Mouse (Mus musculus) natural killer cell, adult 2 months (primary cell): Measurements from ENCODE around the gene Polk.

Experiments used
- DNase-seq, 2 experiments: peaks; one replicate each; pipeline ENCODE4 v3.0.0; 2022; ENCODE audit warnings: low spot score in 2 of 2

Gene Polk

DNA sequence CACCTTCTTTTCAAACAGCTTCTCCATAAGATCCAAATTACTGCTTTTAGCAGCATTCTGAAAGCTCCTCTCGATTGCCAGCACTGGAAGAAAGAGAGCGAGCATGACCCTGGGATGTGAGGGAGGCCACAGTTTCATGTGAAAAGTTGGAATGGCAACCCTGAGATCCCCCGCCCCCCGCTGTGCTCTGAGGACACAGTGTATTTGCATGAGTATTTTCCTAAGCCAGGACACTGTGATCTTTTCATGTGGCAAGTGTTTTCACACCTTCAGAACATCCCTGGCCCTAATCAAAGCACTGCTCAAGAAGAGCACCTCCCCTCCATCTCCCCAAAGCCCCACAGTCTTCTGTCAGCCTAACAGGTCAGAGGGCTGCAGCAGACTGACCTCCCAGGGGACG is 77.1 kb downstream of the Polk start:
- no peak for DNase-seq

DNA sequence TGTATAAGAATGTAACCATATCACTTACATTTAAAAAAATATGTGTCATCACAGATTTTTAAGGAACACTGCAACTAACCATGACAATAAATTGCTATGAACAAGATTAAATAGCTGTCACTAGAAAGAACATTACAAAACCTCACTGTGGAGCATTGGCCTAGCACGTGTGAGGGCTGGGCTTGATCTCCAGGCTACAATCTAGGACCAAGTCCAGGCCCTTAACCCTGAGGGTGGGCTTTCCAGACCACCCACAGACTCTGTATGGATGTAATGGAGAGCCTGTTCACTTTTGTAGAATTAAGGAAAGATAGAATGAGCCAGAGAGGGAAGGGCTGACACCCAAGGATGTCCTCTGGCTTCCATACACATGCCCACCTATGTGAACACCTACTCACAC is 79.7 kb downstream of the Polk start:
- DNase-seq: no peak

DNA sequence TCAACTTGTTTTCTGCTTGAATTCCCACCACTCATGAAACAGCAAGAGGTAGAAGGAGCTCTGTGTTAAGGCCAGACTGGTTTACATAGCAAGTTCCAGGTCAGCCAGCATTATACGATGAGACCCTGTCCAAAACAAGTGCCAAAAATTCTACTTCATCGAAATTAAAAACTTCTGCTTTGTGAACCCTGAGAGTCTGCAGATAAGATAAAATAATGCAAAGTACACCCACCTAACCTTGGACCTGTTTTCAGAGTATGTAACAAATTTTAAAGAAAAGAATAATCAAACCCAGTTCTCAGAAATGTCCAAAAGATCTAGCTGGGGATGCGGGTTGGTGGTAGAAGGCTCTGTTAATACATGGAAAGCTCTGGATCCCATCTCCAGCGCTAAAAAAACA is 83.8 kb downstream of the Polk start:
- no peak for DNase-seq

DNA sequence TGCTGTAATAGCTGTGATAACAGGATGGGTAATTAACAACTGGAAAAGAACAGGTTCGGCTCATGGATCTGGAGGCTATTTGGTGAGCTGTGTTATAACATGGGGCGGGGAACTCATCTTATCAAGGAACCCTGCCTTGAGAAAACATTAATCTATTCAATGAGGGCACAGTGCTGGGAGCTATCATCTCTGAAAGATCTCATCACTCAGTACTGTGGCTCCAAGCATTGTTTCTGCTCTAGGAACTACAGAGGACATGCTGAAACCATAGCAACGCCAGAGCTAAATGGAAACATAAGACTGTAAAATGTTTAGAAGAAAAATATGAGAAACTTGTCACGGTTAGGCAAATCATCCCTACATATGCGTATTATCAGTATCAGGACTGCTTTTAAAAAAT is 84.4 kb downstream of the Polk start:
- DNase-seq: no peak

DNA sequence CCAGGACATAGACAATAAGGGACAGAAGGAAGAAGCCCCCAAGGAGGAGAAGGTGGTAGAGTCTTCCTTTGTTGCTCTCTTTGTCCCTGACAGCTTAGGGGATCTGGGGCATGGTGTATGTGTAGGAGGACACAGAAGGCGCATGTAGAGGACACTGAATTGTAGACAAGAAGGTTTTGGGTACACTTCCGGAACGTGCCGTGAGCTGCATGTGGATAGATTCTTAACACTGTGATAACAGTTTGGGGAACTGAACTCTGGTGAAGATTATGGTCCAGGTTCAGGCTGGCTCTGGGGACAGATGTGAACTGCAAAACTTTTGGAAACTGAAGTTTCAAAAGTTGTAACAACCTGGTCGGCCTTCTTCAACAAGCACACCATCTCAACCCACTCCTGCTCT is 84.8 kb downstream of the Polk start:
- no peak for DNase-seq

DNA sequence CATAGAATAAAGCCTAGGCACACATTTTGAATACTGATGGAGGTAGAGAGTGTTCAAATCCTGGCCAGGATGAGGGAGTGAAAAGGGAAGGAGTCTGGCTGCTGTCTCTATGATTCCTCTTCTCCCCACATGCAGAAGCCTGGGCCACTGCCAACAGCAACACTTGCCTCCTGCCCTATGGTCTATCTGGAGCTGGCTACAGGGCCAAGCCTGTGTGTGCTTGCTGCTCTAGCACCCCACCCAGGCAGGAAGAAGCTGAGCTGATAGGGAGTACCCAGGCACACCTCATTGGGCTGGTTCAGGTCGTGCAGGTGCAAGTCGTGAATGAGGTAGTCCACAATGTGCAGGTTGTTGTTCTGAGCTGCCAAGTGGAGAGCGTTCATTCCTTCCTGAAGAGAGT is 88.1 kb downstream of the Polk start:
- no peak for DNase-seq

DNA sequence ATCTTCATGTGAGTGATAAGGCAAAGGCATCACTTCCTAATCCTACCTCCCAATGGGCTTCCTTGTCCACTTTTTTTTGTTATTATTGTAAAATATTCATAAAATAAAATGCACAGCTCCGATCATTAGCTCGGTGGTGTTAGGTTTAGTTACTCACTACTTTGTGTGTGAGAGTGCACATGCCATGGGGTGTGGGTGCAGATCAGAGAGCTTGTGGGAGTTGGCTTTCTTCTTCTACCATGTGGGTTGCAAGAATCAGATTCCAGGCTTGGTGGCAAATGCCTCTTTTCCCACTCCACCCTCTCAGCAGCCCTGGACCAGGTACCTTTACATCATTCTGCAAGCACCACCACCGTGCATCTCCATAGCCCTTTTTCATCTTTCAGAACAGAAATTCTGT is 89.8 kb downstream of the Polk start:
- no peak for DNase-seq

DNA sequence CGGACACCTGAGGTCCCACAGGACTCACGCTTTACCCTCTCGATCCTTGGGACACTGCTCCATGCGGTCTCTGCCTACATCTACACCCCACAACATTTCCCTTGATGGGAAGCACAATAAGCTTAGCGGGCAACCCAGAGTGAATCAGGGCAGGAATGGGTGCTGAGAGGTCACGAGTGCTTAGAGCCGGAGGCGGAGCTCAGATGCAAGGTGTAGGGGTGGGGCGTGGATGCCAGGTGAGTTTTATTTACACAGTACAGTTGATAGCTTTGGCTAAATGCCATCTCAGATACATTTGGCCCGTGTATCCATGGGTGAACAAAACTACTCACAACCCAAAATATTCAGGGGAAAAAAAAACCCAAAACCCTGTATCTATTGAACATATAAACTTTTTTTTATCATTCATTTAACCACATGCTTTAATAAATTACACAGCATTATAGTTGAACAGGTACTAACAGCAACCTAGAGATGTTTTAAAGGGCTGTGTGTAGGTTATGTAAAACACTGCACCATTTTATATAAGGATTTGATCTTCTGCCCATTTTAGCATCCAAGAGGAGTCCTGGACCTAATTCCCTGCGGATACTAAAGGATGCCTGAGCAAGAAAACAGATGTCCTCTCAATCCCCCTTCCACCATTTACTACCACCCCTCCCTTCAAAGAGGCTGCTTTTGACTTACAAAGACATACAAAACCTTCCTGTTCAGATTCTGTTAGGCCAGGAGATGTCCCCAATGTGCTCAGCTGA is 90.8 kb downstream of the Polk start:
- no peak for DNase-seq

DNA sequence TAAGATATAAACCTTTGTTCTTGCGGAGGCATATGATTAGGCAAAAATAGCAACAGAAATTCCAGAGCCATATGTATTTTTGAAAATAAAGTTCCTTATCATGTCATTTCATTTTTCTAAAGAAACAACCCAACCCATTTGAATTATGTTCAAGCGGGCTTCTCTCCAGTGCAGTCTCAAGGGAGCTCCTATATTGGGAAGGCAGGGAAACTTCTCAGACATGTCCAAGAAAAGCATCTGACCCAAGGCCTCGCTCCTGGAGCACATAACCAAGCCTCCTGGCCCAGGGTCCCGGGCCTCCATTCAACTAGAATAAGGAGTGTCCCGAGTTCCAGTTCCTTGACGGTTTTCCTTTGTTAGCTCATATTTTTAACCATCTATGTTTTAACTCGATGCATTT is 91.5 kb downstream of the Polk start:
- DNase-seq: no peak

DNA sequence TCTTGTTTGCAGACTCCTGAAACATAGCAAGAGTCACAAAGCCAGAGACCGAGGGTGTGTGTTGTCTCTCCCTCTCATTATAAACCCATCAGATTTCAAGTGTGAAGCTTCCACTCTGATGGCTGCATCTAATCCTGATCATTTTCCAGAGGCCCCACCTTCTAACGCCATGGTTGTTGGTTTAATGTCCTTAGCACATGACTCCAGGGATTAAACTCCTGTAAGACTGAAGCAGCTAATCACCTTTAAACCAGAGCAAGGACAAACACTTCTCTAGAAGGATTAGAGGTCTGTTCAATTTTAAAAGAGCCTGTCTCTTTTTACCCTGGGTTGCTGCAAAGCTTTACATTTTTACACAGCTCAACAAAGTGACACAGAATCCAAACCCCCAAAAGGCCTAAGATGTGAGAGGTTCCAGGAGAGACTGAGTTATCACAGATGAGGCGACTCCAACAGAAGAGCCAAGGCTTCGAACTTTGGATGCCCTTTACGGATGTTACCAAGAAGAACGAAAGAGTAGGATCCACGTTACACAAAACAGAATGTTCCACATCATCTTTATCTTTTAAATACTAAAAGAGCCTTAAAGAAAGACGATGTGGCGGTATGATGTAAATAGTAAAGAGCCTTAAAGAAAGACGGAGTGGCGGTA is 92.0 kb downstream of the Polk start:
- DNase-seq: no peak

DNA sequence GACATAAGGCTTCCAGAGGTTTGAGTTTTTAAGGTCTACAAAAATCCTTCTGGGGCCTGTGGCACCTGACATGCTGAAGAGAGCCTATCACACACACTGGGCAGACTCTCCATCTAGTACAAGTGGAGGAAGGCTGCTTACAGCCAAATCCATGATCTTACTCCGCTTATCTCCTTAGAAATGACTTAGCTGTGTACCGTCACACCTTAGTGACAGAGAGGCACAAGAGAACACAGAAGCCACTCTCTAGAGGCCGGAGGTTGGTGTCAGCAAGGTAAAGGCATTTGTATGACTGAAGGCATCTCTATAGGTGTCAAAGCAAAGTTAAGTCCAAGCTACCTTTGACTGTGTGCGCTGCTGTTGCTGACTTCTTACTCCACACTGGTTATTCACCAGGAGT is 101.9 kb downstream of the Polk start:
- no peak for DNase-seq

DNA sequence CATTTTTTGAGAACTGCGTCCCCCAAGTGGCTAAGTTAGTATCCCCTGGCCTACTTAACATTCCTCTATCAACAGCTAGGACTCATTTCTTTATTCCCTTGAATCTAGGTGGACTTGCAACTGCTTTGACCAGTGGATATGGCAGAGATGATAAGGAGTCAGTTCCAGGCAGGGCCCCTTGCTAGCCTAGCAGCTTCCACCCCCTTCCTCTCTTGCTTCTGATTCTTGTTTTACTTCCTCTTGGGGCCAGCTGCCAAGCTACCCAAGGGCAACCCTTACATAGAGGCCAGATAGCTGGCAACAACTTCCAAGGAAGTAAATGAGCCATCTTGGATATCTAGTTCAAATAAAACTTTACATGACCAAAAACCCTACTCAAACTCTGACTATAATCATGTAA is 105.5 kb downstream of the Polk start:
- DNase-seq: no peak

DNA sequence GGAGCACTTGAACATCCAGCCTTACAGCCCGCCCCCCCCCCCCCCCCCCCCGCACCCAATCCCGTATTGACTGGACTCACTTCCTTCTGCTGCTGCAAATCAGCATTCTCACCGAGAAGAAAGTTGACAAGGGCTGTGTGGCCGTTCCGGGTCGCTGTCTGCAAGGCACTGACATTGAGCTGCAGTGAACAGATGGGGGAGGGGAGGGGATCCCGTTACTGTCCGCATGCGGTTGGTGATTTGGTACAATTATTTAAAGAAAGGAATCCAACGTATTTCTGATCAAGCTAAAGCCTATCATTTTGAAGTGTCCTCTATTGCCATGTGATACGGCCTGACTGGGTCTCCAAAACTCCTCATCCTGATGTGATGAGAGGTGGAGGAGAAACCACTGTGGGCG is 106.6 kb downstream of the Polk start:
- DNase-seq: no peak

DNA sequence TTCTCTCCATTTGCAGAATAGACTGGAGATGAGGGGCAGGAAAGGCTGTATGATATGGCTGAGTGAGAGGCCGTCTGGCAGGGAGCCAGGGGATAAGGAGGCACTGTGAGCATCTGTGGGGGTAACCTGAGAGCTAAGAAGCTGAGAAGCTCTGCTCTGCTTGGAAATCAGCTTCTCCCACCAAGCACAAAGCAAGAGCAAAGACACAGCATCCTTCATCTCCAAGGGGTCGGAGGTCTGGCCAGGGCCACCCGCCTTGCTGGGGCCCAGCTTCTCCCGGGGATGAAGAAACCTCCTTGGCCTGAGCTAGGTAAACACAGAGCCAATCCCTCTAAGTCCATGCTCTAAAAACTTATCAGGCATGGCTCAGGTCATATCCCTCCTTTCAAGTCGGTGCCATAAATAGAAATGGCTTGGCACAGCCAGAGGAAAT is 107.5 kb downstream of the Polk start:
- DNase-seq: no peak

DNA sequence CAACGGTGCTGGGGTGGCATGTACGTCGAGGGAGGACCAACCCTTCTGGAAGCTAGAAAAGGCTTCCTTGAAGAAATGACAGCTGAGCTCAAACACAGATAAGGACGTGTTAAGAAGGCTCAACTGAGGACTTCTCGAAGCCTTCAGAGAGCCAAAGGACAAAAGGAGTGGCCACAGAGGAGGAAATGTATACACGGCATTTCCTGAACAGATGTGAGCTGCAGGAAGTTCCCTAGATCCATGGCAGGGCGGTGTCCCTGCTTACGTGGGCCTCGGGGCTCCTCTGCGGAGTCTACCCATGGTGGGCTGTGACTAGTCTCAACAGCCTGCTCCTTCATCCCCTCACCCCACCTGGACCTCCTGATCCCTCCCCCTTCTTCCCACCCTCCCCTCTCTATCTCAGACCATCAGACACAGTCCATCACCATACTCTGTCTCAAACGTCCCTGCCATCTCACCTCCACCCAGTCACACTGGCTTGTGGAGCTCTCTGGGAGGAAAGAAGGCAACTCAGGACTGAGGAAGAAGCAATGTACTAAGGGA is 108.7 kb downstream of the Polk start:
- DNase-seq: peak in 1 of 2 experiments; percentile 13

DNA sequence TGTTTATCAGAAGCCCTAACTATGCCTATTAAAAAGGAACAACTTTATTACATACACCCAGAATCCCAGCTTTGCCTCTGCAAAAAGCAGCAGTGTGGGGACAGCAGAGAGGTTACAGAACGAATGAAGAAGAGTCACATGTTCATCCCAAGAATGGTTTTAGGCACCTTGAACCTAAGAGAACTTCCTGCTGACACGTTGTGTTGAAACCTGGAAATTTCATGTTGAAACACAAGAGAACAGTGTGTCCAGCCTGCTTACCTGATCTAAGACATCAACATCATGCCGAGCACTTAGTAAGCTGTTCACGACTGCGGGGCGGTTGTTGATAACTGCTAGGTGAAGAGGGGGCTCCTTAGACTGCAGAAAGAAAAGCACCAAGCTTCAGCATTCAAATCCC is 109.3 kb downstream of the Polk start:
- DNase-seq: no peak

DNA sequence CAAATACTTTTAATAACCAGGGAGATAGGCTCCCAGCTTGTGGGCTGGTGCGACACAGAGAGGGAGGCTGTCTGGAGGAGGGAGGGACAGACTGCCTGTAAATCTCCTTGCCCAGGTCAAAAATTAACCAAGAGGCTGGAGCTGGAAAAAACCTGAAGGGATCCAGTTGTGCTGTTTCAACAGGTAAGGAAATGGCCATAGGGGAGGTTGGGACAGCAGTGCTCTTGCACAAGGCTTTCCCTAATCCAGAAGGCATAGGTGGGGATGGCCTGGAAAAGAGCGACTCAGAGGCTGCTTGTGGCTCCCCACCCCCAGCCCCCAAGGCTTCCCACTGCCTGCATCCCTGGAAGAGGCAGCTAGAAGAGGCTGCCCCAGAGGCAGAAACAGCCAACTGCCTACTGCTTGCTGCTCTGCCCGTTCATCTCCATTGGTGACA is 110.0 kb downstream of the Polk start:
- no peak for DNase-seq

DNA sequence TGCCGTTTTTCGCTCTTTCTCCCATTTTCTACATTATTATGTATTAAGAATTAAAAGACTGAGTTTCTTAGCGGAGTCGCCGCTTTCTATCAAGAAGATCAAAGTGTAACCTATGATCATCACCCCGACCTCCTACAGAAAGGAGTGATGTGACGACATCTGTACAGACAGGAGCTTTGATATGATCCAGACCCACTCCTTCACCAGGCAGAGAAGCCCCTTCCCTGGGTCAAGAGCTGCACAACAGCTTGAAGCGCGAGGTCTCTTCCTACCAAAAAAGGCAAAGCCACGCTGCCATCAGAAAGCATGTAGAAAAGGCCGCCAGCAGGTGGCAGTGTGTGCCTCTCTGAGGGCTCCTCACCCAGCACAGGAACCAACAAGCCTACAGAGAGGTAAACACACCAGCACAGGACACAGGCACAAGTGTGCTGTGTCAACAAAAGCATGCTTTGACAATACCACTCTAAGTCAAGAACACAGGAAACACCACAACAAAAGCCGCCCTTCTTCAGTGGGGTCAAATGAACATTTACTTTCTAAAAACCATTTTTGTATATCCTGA is 110.7 kb downstream of the Polk start:
- peak; percentile 69 to 81 for DNase-seq
